Mouse (Mus musculus) mouse trophoblast stem cell (cell line): ENCODE data around the gene Shcbp1l.
"Not testable (repeated sequence)": the region's sequence is repeated elsewhere in the genome, so short reads cannot be mapped to it uniquely, and the experiment has no call there.

Experiments
- in situ Hi-C, 2 experiments: fragments of 300-500 bp; cut with MseI, MboI; formaldehyde crosslinking; loops; 2 replicates in 1 of 2; 3 replicates in 1 of 2; pipeline ENCODE4 v1.15.1; 2025

The Shcbp1l gene

GRCm38 (mm10) chr1:153424770-153425584, at the start of gene Shcbp1l:
Gene Shcbp1l, plus strand, starts transcription at chr1:153425162.
- in situ Hi-C loops = no loop called here

- in situ Hi-C loops = no loop called here
Observed at GRCm38 (mm10) chr1:153376446-153376845, 48.5 kb upstream of the Shcbp1l start.

- in situ Hi-C loops = no loop called here
Observed at GRCm38 (mm10) chr1:153378587-153378986, 46.4 kb upstream of the Shcbp1l start.

GRCm38 (mm10) chr1:153379832-153380231, 45.1 kb upstream of the Shcbp1l start:
- in situ Hi-C loops = loop anchor here in 1 of 2 experiments (10.0 kb wide), 1 partner anchor 275 kb away; no protein-coding TSS in a partner anchor

- in situ Hi-C loops = loop anchor here in 1 of 2 experiments (10.0 kb wide), 1 partner anchor 276 kb away; no protein-coding TSS in a partner anchor
Observed at GRCm38 (mm10) chr1:153380746-153381282, 44.1 kb upstream of the Shcbp1l start.

GRCm38 (mm10) chr1:153385081-153385480, 39.9 kb upstream of the Shcbp1l start:
- in situ Hi-C loops = loop anchor here in 1 of 2 experiments (10.0 kb wide), 1 partner anchor 280 kb away; no protein-coding TSS in a partner anchor

GRCm38 (mm10) chr1:153385661-153386060, 39.3 kb upstream of the Shcbp1l start:
- in situ Hi-C loops = loop anchor here in 1 of 2 experiments (10.0 kb wide), 1 partner anchor 281 kb away; no protein-coding TSS in a partner anchor

- in situ Hi-C loops = loop anchor here in 1 of 2 experiments (10.0 kb wide), 1 partner anchor 282 kb away; no protein-coding TSS in a partner anchor
Observed at GRCm38 (mm10) chr1:153386271-153387069, 38.5 kb upstream of the Shcbp1l start.

GRCm38 (mm10) chr1:153395706-153396105, 29.3 kb upstream of the Shcbp1l start:
- in situ Hi-C loops = not testable (repeated sequence)

GRCm38 (mm10) chr1:153401765-153402164, 23.2 kb upstream of the Shcbp1l start:
- in situ Hi-C loops = no loop called here

GRCm38 (mm10) chr1:153407641-153408040, 17.3 kb upstream of the Shcbp1l start:
- in situ Hi-C loops = not testable (repeated sequence)

GRCm38 (mm10) chr1:153408296-153408695, 16.7 kb upstream of the Shcbp1l start:
- in situ Hi-C loops = not testable (repeated sequence)

- in situ Hi-C loops = not testable (repeated sequence)
Observed at GRCm38 (mm10) chr1:153410915-153411314, 14.0 kb upstream of the Shcbp1l start.

GRCm38 (mm10) chr1:153411723-153412122, 13.2 kb upstream of the Shcbp1l start:
- in situ Hi-C loops = no loop called here

GRCm38 (mm10) chr1:153412663-153413396, 12.1 kb upstream of the Shcbp1l start:
- in situ Hi-C loops = not testable (repeated sequence)

- in situ Hi-C loops = not testable (repeated sequence)
Observed at GRCm38 (mm10) chr1:153413397-153414020, 11.5 kb upstream of the Shcbp1l start.

GRCm38 (mm10) chr1:153414114-153414723, 10.7 kb upstream of the Shcbp1l start:
- in situ Hi-C loops = not testable (repeated sequence)

- in situ Hi-C loops = no loop called here
Observed at GRCm38 (mm10) chr1:153414962-153415361, 10.0 kb upstream of the Shcbp1l start.

- in situ Hi-C loops = not testable (repeated sequence)
Observed at GRCm38 (mm10) chr1:153415742-153416141, 9.2 kb upstream of the Shcbp1l start.

- in situ Hi-C loops = not testable (repeated sequence)
Observed at GRCm38 (mm10) chr1:153416271-153416832, 8.6 kb upstream of the Shcbp1l start.
